Mouse (Mus musculus): ENCODE data around the gene Klhl21. TPM values are rescaled to one million over a fixed set of nuclear protein-coding genes. Genes with fewer than 3 reads are reported as not detected.
A peak's percentile ranks its signal among the peaks of the same experiment; 100 is the strongest.

Klhl21 gene
- polyA plus RNA-seq, 2 experiments: 11.0 to 18.8 TPM

DNA sequence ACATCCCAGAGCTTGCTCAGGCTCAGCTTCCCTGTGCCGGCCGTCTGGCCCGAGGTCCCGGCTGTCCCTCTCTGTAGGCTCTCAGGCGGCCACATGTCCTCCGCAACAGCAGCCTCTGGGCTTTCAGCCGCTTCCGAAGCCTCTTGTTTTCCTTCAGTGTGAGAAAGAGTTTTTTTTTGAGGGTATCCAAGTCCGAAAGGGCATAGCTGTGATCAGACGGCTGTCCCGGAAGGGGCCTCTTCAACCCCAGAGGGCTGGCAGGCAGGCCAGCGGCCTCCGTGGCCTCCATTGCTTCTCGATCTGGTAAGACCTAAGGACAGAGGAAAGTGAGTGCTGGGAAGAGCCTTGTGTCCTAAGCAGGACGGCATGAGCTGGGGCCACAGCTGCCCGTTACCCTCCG, 25.6 kb upstream of the Klhl21 start:
- no peak overlapping the region; the same call in 1 of the 2 replicates for H3K27ac ChIP-seq (replicated peaks; ENCODE audit: low read depth, low read length)
- H3K9ac ChIP-seq (ENCODE audit: low read depth, low read length, severe bottlenecking): no peak overlapping the region
- DNase-seq (ENCODE audit: low spot score) (no peak), ATAC-seq (ENCODE audit: low FRiP score, low read depth) (no peak)
- peaks cover 48% of the 10 kb centered on the region for H3K36me3 ChIP-seq (ENCODE audit: control insufficient read depth, insufficient read depth, low read length)
- 62% methylated on average over 16 of the region's 17 CpGs for WGBS
- H3K27me3 ChIP-seq (ENCODE audit: control insufficient read depth, insufficient read depth, low read length): no peaks in the 10 kb centered on the region
- H3K4me2 ChIP-seq (replicated peaks; ENCODE audit: low read depth, low read length, severe bottlenecking): no peak overlapping the region
- 0 out of 2 replicates have a peak overlapping the region, but pooled peaks have one; percentile 4 for H3K4me3 ChIP-seq (replicated peaks; ENCODE audit: low read length)
- peaks cover 7% of the 10 kb centered on the region; the same call in 1 of the 2 replicates for H3K4me1 ChIP-seq (ENCODE audit: control insufficient read depth, insufficient read depth, low read length)
- TF ChIP-seq POLR2A (IDR thresholded peaks at IDR 0.05; ENCODE audit: borderline replicate concordance, extremely low read depth, insufficient read depth, insufficient read length): no peak
- no peaks in the 10 kb centered on the region for H3K9me3 ChIP-seq (ENCODE audit: control insufficient read depth, low read length)

DNA sequence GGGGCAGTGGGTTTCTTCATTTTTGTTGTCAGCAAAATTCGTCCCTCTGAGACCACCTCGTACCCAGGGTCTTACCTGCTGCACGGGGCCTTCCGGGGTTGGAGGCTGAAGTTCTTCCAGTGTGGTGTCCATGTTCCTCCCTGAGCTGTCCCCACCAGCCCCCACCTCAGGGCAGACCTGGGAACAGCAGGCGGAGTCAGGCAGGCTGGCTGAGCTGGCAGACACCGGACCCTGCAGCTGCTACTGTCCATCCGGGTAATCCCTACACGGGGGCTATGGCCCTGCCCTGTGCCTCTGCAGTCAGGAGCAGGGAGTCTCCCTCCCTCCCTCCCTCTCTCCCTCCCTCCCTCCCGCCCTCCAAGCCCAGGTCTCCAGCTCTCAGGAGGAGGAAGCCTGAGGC, 25.0 kb upstream of the Klhl21 start:
- Histone ChIP-seq H3K27ac (replicated peaks; ENCODE audit: low read depth, low read length) (no peak overlapping the region; the same call in 1 of the 2 replicates), H3K9me3 (ENCODE audit: control insufficient read depth, low read length) (no peaks in the 10 kb centered on the region), H3K4me2 (replicated peaks; ENCODE audit: low read depth, low read length, severe bottlenecking) (no peak overlapping the region), H3K36me3 (ENCODE audit: control insufficient read depth, insufficient read depth, low read length) (peaks cover 45% of the 10 kb centered on the region), H3K27me3 (ENCODE audit: control insufficient read depth, insufficient read depth, low read length) (no peaks in the 10 kb centered on the region), H3K4me1 (ENCODE audit: control insufficient read depth, insufficient read depth, low read length) (peaks cover 7% of the 10 kb centered on the region; the same call in 1 of the 2 replicates), H3K9ac (ENCODE audit: low read depth, low read length, severe bottlenecking) (no peak overlapping the region), H3K4me3 (replicated peaks; ENCODE audit: low read length) (0 out of 2 replicates have a peak overlapping the region, but pooled peaks have one; percentile 4)
- TF ChIP-seq POLR2A (IDR thresholded peaks at IDR 0.05; ENCODE audit: borderline replicate concordance, extremely low read depth, insufficient read depth, insufficient read length): no peak
- ATAC-seq (ENCODE audit: low FRiP score, low read depth) (peak; percentile 75), DNase-seq (ENCODE audit: low spot score) (peak; percentile 58)
- 34% methylated on average over 8 of the region's 9 CpGs for WGBS

DNA sequence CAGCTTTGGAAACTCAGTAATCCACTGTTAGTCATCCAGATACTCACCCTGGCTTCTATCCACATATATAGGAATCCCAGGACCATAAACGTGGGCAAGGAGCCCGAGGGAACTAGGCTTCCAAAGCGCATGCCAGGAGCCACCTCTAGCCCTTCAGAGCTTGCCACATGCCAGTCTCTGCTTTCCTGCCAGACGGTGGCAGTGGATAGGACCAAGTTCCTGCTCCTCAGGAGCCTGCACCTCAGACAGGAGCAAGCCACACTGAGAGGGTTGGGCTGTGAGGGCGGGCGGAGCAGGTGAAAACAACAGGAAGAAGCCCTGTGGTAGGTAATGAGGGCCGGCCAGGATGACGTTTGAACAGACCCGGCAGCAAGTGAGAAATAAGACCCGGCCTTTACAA, 22.7 kb upstream of the Klhl21 start:
- H3K9ac ChIP-seq (ENCODE audit: low read depth, low read length, severe bottlenecking): no peak overlapping the region

DNA sequence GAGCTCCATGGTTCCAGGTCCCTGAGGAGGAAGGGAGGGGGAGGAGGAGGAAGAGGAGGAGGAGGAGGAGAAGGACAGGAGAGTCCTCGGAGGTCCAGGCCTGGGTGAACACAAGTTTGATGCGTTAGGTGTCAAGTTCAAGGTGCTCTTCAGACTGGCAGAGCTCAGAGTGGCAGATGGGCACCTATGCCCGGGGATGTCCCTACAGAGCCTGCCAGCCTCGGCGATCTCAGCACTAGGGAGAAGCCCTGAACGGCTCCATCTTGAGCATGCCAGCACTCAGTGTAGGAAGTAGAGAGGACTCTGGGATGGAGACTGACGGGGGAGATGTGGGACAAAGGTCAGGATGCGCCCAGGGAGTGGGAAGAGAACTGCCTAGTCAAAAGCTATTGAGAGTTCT, 22.0 kb upstream of the Klhl21 start:
- Histone ChIP-seq H3K27ac (replicated peaks; ENCODE audit: low read depth, low read length) (no peak overlapping the region), H3K4me3 (replicated peaks; ENCODE audit: low read length) (no peak overlapping the region), H3K9me3 (ENCODE audit: control insufficient read depth, low read length) (no peaks in the 10 kb centered on the region), H3K27me3 (ENCODE audit: control insufficient read depth, insufficient read depth, low read length) (no peaks in the 10 kb centered on the region), H3K36me3 (ENCODE audit: control insufficient read depth, insufficient read depth, low read length) (peaks cover 49% of the 10 kb centered on the region), H3K4me2 (replicated peaks; ENCODE audit: low read depth, low read length, severe bottlenecking) (no peak overlapping the region), H3K9ac (ENCODE audit: low read depth, low read length, severe bottlenecking) (no peak overlapping the region), H3K4me1 (ENCODE audit: control insufficient read depth, insufficient read depth, low read length) (peaks cover 7% of the 10 kb centered on the region; the same call in 1 of the 2 replicates)
- DNase-seq (ENCODE audit: low spot score): no peak
- TF ChIP-seq POLR2A (IDR thresholded peaks at IDR 0.05; ENCODE audit: borderline replicate concordance, extremely low read depth, insufficient read depth, insufficient read length): no peak
- no peak for ATAC-seq (ENCODE audit: low FRiP score, low read depth)
- 62% methylated on average over 8 of the region's 8 CpGs for WGBS

More for the DNA sequence above, 22.7 kb upstream of the Klhl21 start:
- Histone ChIP-seq H3K4me2 (replicated peaks; ENCODE audit: low read depth, low read length, severe bottlenecking) (no peak overlapping the region), H3K4me3 (replicated peaks; ENCODE audit: low read length) (no peak overlapping the region), H3K27ac (replicated peaks; ENCODE audit: low read depth, low read length) (no peak overlapping the region), H3K9me3 (ENCODE audit: control insufficient read depth, low read length) (no peaks in the 10 kb centered on the region), H3K4me1 (ENCODE audit: control insufficient read depth, insufficient read depth, low read length) (peaks cover 7% of the 10 kb centered on the region; the same call in 1 of the 2 replicates), H3K36me3 (ENCODE audit: control insufficient read depth, insufficient read depth, low read length) (peaks cover 45% of the 10 kb centered on the region), H3K27me3 (ENCODE audit: control insufficient read depth, insufficient read depth, low read length) (no peaks in the 10 kb centered on the region)
- WGBS: 23% methylated on average over 10 of the region's 10 CpGs
- no peak for ATAC-seq (ENCODE audit: low FRiP score, low read depth)
- TF ChIP-seq POLR2A (IDR thresholded peaks at IDR 0.05; ENCODE audit: borderline replicate concordance, extremely low read depth, insufficient read depth, insufficient read length): no peak
- DNase-seq (ENCODE audit: low spot score): no peak

DNA sequence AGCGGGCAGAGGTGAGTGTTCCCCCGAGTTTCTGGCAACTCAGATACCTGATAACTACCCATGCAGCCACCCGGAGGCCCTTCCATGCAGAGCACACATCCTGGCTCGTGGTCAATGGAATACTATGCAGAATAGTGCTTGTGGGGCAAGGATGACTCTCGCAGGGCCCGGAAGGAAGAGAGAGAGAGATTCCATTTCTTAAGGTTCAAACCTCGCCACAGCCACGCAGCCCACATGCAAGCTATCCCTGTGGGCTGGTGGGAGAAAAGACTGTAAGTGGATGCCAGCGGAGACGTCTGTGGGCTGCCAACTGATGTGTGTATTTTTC, 20.6 kb upstream of the Klhl21 start:
- TF ChIP-seq POLR2A (IDR thresholded peaks at IDR 0.05; ENCODE audit: borderline replicate concordance, extremely low read depth, insufficient read depth, insufficient read length): no peak
- Histone ChIP-seq H3K27me3 (ENCODE audit: control insufficient read depth, insufficient read depth, low read length) (no peaks in the 10 kb centered on the region), H3K4me1 (ENCODE audit: control insufficient read depth, insufficient read depth, low read length) (peaks cover 7% of the 10 kb centered on the region; the same call in 1 of the 2 replicates), H3K4me3 (replicated peaks; ENCODE audit: low read length) (peak overlapping the region; percentile 92), H3K9me3 (ENCODE audit: control insufficient read depth, low read length) (no peaks in the 10 kb centered on the region), H3K27ac (replicated peaks; ENCODE audit: low read depth, low read length) (peak overlapping the region; percentile 90), H3K4me2 (replicated peaks; ENCODE audit: low read depth, low read length, severe bottlenecking) (peak overlapping the region; percentile 84), H3K9ac (ENCODE audit: low read depth, low read length, severe bottlenecking) (peak overlapping the region; percentile 90), H3K36me3 (ENCODE audit: control insufficient read depth, insufficient read depth, low read length) (peaks cover 51% of the 10 kb centered on the region)
- no peak for DNase-seq (ENCODE audit: low spot score)
- ATAC-seq (ENCODE audit: low FRiP score, low read depth): no peak
- WGBS: 23% methylated on average over 10 of the region's 10 CpGs

Data from limb, embryonic 14.5 days (tissue).